Mouse (Mus musculus): Measurements from ENCODE around the gene Lypd9.

DNA sequence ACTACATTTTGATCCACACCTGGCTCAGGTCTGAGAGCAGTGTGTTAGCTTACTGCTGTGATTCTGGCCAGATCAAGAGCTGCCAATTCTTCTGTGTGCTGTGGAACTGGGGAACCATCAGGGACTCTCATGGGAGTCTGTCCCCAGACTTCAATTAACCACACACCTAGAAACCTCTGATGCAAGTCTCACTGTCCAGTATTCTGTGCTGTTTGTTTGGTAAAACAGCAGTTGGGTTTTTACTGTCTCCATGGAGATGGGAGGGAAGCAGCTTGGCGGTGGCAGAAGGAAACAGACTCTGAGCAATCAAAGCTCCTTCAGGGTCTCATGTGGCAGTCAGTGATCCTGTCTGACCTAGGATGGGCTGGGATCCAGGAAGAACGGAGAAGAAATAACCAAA is 39.7 kb upstream of the Lypd9 start, which contains the start of gene Olfr332:
- TF ChIP-seq POLR2A (IDR thresholded peaks at IDR 0.05; ENCODE audit: control insufficient read depth, extremely low read depth, insufficient read depth, low read length, poor library complexity), result no peak
- TF ChIP-seq CTCF (IDR thresholded peaks at IDR 0.05; ENCODE audit: borderline replicate concordance, control insufficient read depth, extremely low read depth, insufficient read depth, low read length, poor library complexity), result no peak

Data from thymus, adult 2 months (tissue).